19 mouse cellular contexts compared by ENCODE assay signal in the genomic region with DNA sequence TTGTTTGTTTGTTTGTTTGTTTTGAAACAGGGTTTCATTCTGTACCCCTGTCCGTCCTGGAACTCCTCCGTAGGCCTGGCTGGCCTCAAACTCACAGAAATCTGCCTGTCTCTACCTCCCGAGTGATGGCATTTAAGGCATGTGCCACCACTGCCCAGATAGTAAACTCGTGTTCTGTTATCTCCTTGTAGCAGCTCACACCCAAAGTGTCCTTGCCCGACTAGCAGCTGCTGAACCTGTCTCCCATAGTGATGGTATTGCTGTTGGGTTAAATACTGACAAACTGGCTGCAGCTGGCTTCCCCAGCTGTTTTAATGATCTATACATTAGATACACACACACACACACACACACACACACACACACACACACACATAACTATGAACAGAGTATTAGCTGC. TPM values are rescaled to one million over a fixed set of nuclear protein-coding genes. Genes with fewer than 3 reads are reported as not detected.
DNase-seq lines count a peak whose midpoint lies in the region; ATAC-seq and TF ChIP-seq lines count a peak whose summit lies in the region.
"Had no signal": no experiment of that assay in that cellular context is flagged by ENCODE, and none has a peak within 500 bp of the region (broad histone marks: within the 10 kb centered on the region; RNA-seq: fewer than 3 reads in every experiment).

No protein-coding gene starts in this region.

- H3K27me3 ChIP-seq in liver, embryonic 14.5 days (ENCODE audit: control insufficient read depth, insufficient read depth, low read length) = no peaks in the 10 kb centered on the region
- no peaks in the 10 kb centered on the region for H3K27me3 ChIP-seq in midbrain, postnatal 0 days (ENCODE audit: insufficient read depth, low read length)
- H3K27me3 ChIP-seq: embryonic facial prominence, embryonic 12.5 days; forebrain, embryonic 15.5 days; heart, embryonic 12.5 days had no signal

- peak; percentile 46; the same call in 1 of the 2 replicates for ATAC-seq in common myeloid progenitor, adult 5-6 weeks (replicated peaks; ENCODE audit: low read depth, poor library complexity, severe bottlenecking)
- ATAC-seq in liver, embryonic 14.5 days (ENCODE audit: insufficient read depth) = peak; percentile 74
- peak; percentile 77 for ATAC-seq in megakaryocyte progenitor cell, adult 5-6 weeks (replicated peaks; ENCODE audit: poor library complexity)
- ATAC-seq in midbrain, postnatal 0 days (ENCODE audit: low FRiP score) = no peak
- ATAC-seq: forebrain, embryonic 15.5 days; hindbrain, postnatal 0 days had no signal

- no peak overlapping the region for H3K4me2 ChIP-seq in liver, embryonic 14.5 days (ENCODE audit: low read depth)
- H3K4me2 ChIP-seq in midbrain, postnatal 0 days (ENCODE audit: low read depth, low read length, poor library complexity, severe bottlenecking) = no peak overlapping the region
- H3K4me2 ChIP-seq: embryonic facial prominence, embryonic 12.5 days; forebrain, embryonic 15.5 days; heart, embryonic 12.5 days; hindbrain, embryonic 13.5 days had no signal

- no peak for TF ChIP-seq CTCF in liver, embryonic 14.5 days (IDR thresholded peaks at IDR 0.05; ENCODE audit: low read depth)
- TF ChIP-seq CTCF in midbrain, postnatal 0 days (IDR thresholded peaks at IDR 0.05) = no peak

- 16% methylated on average over 5 of the region's 5 CpGs for WGBS in liver, embryonic 14.5 days (ENCODE audit: insufficient replicate concordance)
- 86% methylated on average over 5 of the region's 5 CpGs for WGBS in midbrain, postnatal 0 days

- peaks cover 0 to 14% of the 10 kb centered on the region in 2 experiments; a peak in 3 of 4 replicates for H3K4me1 ChIP-seq in liver, embryonic 14.5 days (replicated peaks; ENCODE audit: control insufficient read depth in 2 of 2, insufficient read depth in 2 of 2, low read length in 1 of 2)
- H3K4me1 ChIP-seq in midbrain, postnatal 0 days (ENCODE audit: insufficient read depth, low read length) = no peaks in the 10 kb centered on the region

- DNase-seq in liver = peak; percentile 43
- DNase-seq in liver, embryonic 14.5 days (ENCODE audit: low read depth in 3 of 3, low spot score in 3 of 3) = peak in 2 of 3 experiments; percentile 37 to 42
- no peak for DNase-seq in midbrain, postnatal 0 days (ENCODE audit: low spot score)
- no peak for DNase-seq in c-Kit-positive CD71-positive TER-119-positive erythroid progenitor cells, embryonic 14.5 days (ENCODE audit: low spot score)
- DNase-seq in frontal cortex, postnatal 36 days (ENCODE audit: low spot score in 2 of 2) = no peak
- DNase-seq: adrenal gland, adult 2 months; adrenal gland, postnatal 25 days; cerebellum, adult 2 months; cerebellum, postnatal 10 days; embryo, embryonic 11 days; gastrocnemius, postnatal 14 days; heart, adult 2 months had no signal

- no peaks in the 10 kb centered on the region for H3K9me3 ChIP-seq in liver, embryonic 14.5 days (ENCODE audit: control insufficient read depth, low read length)
- no peaks in the 10 kb centered on the region for H3K9me3 ChIP-seq in midbrain, postnatal 0 days (ENCODE audit: low read length)
- H3K9me3 ChIP-seq: embryonic facial prominence, embryonic 12.5 days; forebrain, embryonic 15.5 days; heart, embryonic 12.5 days; hindbrain, embryonic 13.5 days had no signal

- H3K9ac ChIP-seq in liver, embryonic 14.5 days (replicated peaks) = no peak overlapping the region
- H3K9ac ChIP-seq in midbrain, postnatal 0 days (replicated peaks; ENCODE audit: low read length, poor library complexity, severe bottlenecking) = no peak overlapping the region
- H3K9ac ChIP-seq: embryonic facial prominence, embryonic 12.5 days; forebrain, embryonic 15.5 days; heart, embryonic 12.5 days; hindbrain, embryonic 13.5 days had no signal

- peak; percentile 48; the same call in 1 of the 2 replicates for TF ChIP-seq EP300 in liver, embryonic 14.5 days (IDR thresholded peaks at IDR 0.05; ENCODE audit: low read depth)

- no peaks in the 10 kb centered on the region for H3K36me3 ChIP-seq in liver, embryonic 14.5 days (replicated peaks; ENCODE audit: control insufficient read depth, insufficient read depth, low read depth)
- H3K36me3 ChIP-seq in midbrain, postnatal 0 days (ENCODE audit: insufficient read depth, low read length) = no peaks in the 10 kb centered on the region
- H3K36me3 ChIP-seq: embryonic facial prominence, embryonic 12.5 days; forebrain, embryonic 15.5 days; heart, embryonic 12.5 days; hindbrain, embryonic 13.5 days had no signal

- no peak overlapping the region for H3K27ac ChIP-seq in liver, embryonic 14.5 days
- no peak overlapping the region for H3K27ac ChIP-seq in midbrain, postnatal 0 days (ENCODE audit: low read depth, low read length)
- H3K27ac ChIP-seq: embryonic facial prominence, embryonic 12.5 days; forebrain, embryonic 15.5 days; heart, adult 2 months; hindbrain, embryonic 13.5 days; hindbrain, postnatal 0 days had no signal

- H3K4me3 ChIP-seq in liver, embryonic 14.5 days (ENCODE audit: insufficient read depth in 1 of 2, low read depth in 2 of 2, low read length in 2 of 2) = no peak overlapping the region
- H3K4me3 ChIP-seq in midbrain, postnatal 0 days (ENCODE audit: low read depth, low read length) = no peak overlapping the region
- H3K4me3 ChIP-seq: embryonic facial prominence, embryonic 12.5 days; forebrain, embryonic 15.5 days; heart, adult 2 months; heart, embryonic 12.5 days; hindbrain, embryonic 13.5 days had no signal

RNA-seq across cellular contexts. Expression of gene Abca4, which starts 55.5 kb away (rescaled TPM):
- 1.2 and 2.4 TPM in 2 replicates for total RNA-seq in common myeloid progenitor, adult 5-6 weeks (2017)
- 0.35 TPM in 2 replicates for polyA plus RNA-seq in liver, embryonic 14.5 days (2012; rRNA removed)
- polyA plus RNA-seq in liver, embryonic 14.5 days (2014; fragmentation: Nextera tagmentation; extraction: Ambion mirVana) = 0.53 and 0.69 TPM in 2 replicates
- 0.07 and 0.17 TPM in 2 replicates for total RNA-seq in megakaryocyte progenitor cell, adult 5-6 weeks (2015)
- 0.12 and 0.30 TPM in 2 replicates for total RNA-seq in megakaryocyte progenitor cell, adult 5-6 weeks (2017)
- 2.9 and 7.7 TPM in 2 replicates for total RNA-seq in midbrain, postnatal 0 days (2014; rRNA removed)
- polyA plus RNA-seq in midbrain, postnatal 0 days (2015; fragmentation: Nextera tagmentation; extraction: Ambion mirVana) = 0.94 TPM in 2 replicates

Comparison
In these comparisons a context has a peak if more than half of its experiments do, and no peak if none do; other contexts are left out.
1. DNase-seq: peak in liver (single experiment) and liver, embryonic 14.5 days (2 of 3); none in midbrain, postnatal 0 days (single experiment), c-Kit-positive CD71-positive TER-119-positive erythroid progenitor cells, embryonic 14.5 days (single experiment) and frontal cortex, postnatal 36 days (0 of 2).